Mouse (Mus musculus): ENCODE data around the gene Hist1h2ap. TPM values are rescaled to one million over a fixed set of nuclear protein-coding genes. Genes with fewer than 3 reads are reported as not detected.
"Not testable (repeated sequence)": the region's sequence is repeated elsewhere in the genome, so short reads cannot be mapped to it uniquely, and the experiment has no call there.

Gene Hist1h2ap
- polyA plus RNA-seq, 1 experiment from 2014 or later: 1,189 TPM

DNA sequence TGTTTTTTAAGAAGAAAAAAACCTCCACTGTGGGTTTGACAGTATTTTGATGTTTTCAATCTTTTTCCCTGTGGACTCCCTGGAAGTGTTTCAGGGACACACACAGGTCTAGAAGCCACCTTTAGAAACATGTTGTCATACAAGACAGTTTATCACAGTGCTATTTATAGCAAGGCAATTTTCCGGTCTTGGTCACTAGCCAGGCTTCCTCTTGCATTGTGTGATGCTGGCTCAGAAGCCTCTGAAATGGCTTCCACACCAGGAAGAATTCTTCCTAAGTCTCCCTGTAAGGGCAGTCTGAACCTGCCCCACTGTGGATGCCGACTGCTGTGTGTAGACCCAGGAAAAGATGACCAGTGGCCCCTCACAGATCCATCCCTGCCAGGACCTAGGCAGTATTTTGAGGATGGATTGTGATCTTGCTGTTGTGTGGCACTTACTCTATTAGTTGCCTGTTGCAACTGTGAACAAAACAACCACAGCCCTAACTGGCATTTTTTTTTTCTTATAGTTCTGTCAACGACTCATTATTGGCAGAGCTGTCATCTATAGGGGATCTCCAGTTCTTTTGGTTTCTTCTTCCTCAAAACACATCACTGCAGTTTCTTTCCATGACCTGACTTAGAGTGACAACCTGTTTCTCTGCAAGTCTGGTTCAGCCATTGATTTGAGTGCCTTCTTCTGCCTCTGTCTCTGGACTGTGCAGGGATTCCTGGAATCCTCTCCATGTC is 19.1 kb upstream of the Hist1h2ap start:
- no peak for ATAC-seq
- H3K4me3 ChIP-seq (replicated peaks; ENCODE audit: low read length): no peak overlapping the region
- no peak overlapping the region for H3K9ac ChIP-seq (replicated peaks; ENCODE audit: low read depth, low read length)
- WGBS: 64% methylated on average over 3 of the region's 3 CpGs
- no peaks in the 10 kb centered on the region for H3K9me3 ChIP-seq (ENCODE audit: control insufficient read depth, low read length)
- no peaks in the 10 kb centered on the region for H3K36me3 ChIP-seq (ENCODE audit: control insufficient read depth, insufficient read depth)
- no peak overlapping the region for H3K27ac ChIP-seq (ENCODE audit: low read length)
- H3K4me1 ChIP-seq (replicated peaks; ENCODE audit: control insufficient read depth, insufficient read depth, low read length): no peaks in the 10 kb centered on the region; the same call in 1 of the 2 replicates
- no peaks in the 10 kb centered on the region for H3K27me3 ChIP-seq (replicated peaks; ENCODE audit: control insufficient read depth, insufficient read depth, low read length)
- no peak overlapping the region for H3K4me2 ChIP-seq (ENCODE audit: low read length)

DNA sequence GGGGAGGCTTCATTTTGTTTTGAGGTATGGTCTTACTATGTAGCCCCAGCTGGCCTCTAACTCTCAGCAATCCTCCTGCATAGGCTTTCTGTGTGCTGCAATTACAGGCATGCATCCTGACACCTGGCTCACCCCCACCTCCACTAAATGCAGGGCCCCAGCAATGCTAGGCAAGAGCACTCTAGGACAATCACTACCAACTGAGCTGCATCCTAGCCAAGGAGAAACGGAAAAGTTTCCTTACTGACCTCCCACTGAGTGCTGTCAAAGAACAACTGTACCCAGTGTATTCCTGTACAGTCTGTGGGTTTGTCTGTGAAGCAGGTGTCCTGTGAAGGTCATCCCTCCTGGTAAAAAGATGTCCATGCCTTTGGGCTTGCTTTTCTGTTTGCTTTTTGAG is 17.4 kb upstream of the Hist1h2ap start:
- 34% methylated on average over 1 of the region's 1 CpGs for WGBS
- H3K27ac ChIP-seq (ENCODE audit: low read length); H3K27me3 ChIP-seq (replicated peaks; ENCODE audit: control insufficient read depth, insufficient read depth, low read length); H3K36me3 ChIP-seq (ENCODE audit: control insufficient read depth, insufficient read depth); H3K4me3 ChIP-seq (replicated peaks; ENCODE audit: low read length); ATAC-seq; H3K4me1 ChIP-seq (replicated peaks; ENCODE audit: control insufficient read depth, insufficient read depth, low read length); H3K9me3 ChIP-seq (ENCODE audit: control insufficient read depth, low read length); H3K4me2 ChIP-seq (ENCODE audit: low read length); H3K9ac ChIP-seq (replicated peaks; ENCODE audit: low read depth, low read length): not testable (repeated sequence)

DNA sequence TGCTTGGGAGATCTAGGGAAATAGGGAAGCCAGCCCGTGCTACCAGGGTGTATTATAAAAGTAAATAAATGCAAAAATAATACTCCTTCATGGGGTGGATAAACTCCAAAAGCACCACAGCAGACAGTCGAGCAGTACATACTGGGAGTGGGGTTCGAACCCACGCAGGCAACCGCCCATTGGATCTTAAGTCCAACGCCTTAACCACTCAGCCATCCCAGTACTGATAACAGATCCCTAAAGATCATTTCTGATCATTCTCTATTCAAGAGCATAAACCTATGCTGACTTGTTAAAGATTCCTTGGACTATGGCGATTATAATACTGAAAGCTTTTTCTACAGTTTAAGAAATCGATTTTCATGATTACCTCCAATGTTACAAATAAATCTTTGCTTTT is 14.6 kb upstream of the Hist1h2ap start:
- Histone ChIP-seq H3K4me1 (replicated peaks; ENCODE audit: control insufficient read depth, insufficient read depth, low read length) (no peaks in the 10 kb centered on the region), H3K9me3 (ENCODE audit: control insufficient read depth, low read length) (no peaks in the 10 kb centered on the region), H3K36me3 (ENCODE audit: control insufficient read depth, insufficient read depth) (no peaks in the 10 kb centered on the region), H3K27ac (ENCODE audit: low read length) (no peak overlapping the region), H3K27me3 (replicated peaks; ENCODE audit: control insufficient read depth, insufficient read depth, low read length) (no peaks in the 10 kb centered on the region), H3K4me3 (replicated peaks; ENCODE audit: low read length) (no peak overlapping the region), H3K9ac (replicated peaks; ENCODE audit: low read depth, low read length) (no peak overlapping the region), H3K4me2 (ENCODE audit: low read length) (no peak overlapping the region)
- WGBS: 16% methylated on average over 8 of the region's 8 CpGs
- no peak for ATAC-seq

DNA sequence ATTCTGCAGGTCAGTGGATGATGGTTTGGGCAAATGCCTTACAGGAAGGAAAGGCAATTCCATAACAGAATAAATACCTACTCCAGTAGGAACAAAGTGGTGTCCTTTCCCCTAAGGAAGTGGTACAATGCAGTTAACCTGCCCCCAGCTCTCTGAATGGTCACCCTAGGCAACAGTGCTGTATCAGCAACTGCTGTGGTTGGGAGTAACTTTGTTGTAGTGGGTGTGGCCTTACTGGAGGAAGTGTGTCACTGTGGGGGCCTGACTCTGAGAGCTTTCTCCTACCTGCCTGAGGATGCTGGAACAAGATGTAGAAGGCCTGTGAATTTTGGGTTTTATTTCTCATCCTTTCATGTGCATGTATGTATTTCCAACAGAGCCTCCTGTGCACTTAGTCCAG is 13.0 kb upstream of the Hist1h2ap start:
- H3K36me3 ChIP-seq (ENCODE audit: control insufficient read depth, insufficient read depth); H3K4me3 ChIP-seq (replicated peaks; ENCODE audit: low read length); ATAC-seq; H3K9me3 ChIP-seq (ENCODE audit: control insufficient read depth, low read length); H3K9ac ChIP-seq (replicated peaks; ENCODE audit: low read depth, low read length); H3K4me1 ChIP-seq (replicated peaks; ENCODE audit: control insufficient read depth, insufficient read depth, low read length); H3K27ac ChIP-seq (ENCODE audit: low read length); H3K27me3 ChIP-seq (replicated peaks; ENCODE audit: control insufficient read depth, insufficient read depth, low read length); H3K4me2 ChIP-seq (ENCODE audit: low read length): not testable (repeated sequence)

DNA sequence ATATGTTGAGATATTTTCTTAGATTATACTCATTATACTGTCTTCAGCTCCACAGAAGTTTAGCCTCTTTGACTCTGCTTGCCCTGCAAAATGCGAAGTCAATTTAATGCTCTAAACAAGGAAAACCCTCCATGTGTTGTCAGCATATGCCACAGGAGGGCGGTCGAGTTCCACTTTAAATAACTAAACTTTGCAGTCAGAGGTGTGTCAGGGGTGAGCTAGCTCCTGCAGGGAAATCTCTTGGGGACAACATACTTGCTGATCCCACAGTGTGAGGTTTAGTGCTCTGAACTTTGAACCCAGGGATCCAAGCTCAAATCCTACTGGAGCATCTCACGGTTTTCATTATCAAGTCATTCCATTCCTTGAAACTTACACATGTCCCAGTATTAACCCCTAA is 7.2 kb upstream of the Hist1h2ap start:
- peak; percentile 76 for ATAC-seq
- H3K27ac ChIP-seq (ENCODE audit: low read length); H3K9me3 ChIP-seq (ENCODE audit: control insufficient read depth, low read length); H3K27me3 ChIP-seq (replicated peaks; ENCODE audit: control insufficient read depth, insufficient read depth, low read length); H3K4me3 ChIP-seq (replicated peaks; ENCODE audit: low read length); H3K4me2 ChIP-seq (ENCODE audit: low read length); H3K4me1 ChIP-seq (replicated peaks; ENCODE audit: control insufficient read depth, insufficient read depth, low read length); H3K9ac ChIP-seq (replicated peaks; ENCODE audit: low read depth, low read length); H3K36me3 ChIP-seq (ENCODE audit: control insufficient read depth, insufficient read depth): not testable (repeated sequence)
- no CpG with 5 or more reads among the region's 4 CpGs for WGBS

DNA sequence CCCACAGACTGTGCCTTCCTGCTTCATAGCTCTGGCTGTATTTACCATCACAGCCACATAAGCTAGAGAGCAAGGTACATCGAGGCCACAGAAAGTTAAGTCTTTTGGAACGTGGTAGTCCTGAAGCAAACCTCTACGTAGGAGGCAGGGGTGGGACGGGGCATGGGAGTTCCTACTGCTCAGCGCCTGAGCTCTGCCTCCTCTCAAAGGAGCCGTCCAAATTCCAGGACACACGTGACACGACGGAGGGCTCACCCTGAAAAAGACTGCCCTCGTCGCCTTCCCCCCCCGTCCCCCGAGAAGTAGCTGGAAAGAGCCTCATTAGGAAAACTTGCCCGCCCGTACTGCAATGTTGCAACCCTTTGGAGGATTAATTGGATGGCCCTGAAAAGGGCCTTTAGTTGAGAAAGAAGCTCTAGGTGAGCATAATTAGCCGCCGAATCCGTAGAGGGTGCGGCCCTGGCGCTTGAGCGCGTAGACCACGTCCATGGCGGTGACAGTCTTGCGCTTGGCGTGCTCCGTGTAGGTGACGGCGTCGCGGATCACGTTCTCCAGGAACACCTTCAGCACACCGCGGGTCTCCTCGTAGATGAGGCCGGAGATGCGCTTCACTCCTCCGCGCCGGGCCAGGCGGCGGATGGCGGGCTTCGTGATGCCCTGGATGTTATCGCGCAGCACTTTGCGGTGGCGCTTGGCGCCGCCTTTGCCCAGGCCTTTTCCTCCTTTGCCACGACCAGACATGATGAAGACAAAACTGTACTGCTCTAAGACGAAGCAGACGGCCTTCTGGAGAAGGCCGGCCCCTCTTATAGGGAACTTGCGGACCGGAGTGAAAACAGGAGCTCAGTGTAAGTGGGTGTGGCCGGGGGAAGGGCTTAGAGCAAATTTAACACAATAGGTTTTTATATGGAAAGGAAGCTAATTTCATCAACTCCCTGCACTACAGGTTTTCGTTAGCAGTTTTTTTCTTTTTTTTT is 1.6 kb downstream of the Hist1h2ap start, which contains the start of gene Hist1h4n:
Gene Hist1h4n, minus strand, starts transcription at position 779 of the 977 bp plus-strand sequence.
- Histone ChIP-seq H3K4me2 (ENCODE audit: low read length) (peak within 1 kb of the TSS; percentile 39), H3K4me3 (replicated peaks; ENCODE audit: low read length) (peak within 1 kb of the TSS; percentile 22; the same call in 1 of the 2 replicates)
- H3K4me1 ChIP-seq (replicated peaks; ENCODE audit: control insufficient read depth, insufficient read depth, low read length); H3K27ac ChIP-seq (ENCODE audit: low read length); H3K36me3 ChIP-seq (ENCODE audit: control insufficient read depth, insufficient read depth); H3K9me3 ChIP-seq (ENCODE audit: control insufficient read depth, low read length); H3K27me3 ChIP-seq (replicated peaks; ENCODE audit: control insufficient read depth, insufficient read depth, low read length); H3K9ac ChIP-seq (replicated peaks; ENCODE audit: low read depth, low read length): not testable (repeated sequence)
- WGBS: under 1% methylated on average over 18 of the region's 58 CpGs
- ATAC-seq: peak; percentile 80

DNA sequence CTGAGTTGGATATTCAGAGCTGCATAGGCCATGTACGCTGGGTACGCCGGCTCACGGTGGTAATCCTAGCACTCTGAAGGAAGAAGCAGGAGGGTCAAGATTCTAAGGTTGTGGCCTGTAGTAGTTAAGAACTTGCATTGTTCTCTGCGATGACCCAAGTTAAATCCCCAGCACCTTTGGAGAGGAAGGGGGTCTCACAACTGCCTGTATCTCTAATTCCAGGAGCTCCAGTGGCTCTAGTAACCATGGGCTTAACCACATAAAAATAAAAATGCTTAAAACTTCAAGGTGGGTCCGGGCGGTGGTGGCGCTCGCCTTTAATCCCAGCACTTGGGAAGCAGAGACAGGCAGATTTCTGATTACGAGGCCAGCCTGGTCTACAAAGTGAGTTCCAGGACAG is 3.0 kb downstream of the Hist1h2ap start:
- H3K27ac ChIP-seq (ENCODE audit: low read length): no peak overlapping the region
- no peaks in the 10 kb centered on the region for H3K4me1 ChIP-seq (replicated peaks; ENCODE audit: control insufficient read depth, insufficient read depth, low read length)
- no peak overlapping the region for H3K4me3 ChIP-seq (replicated peaks; ENCODE audit: low read length)
- no peaks in the 10 kb centered on the region for H3K36me3 ChIP-seq (ENCODE audit: control insufficient read depth, insufficient read depth)
- H3K9ac ChIP-seq (replicated peaks; ENCODE audit: low read depth, low read length): no peak overlapping the region
- H3K9me3 ChIP-seq (ENCODE audit: control insufficient read depth, low read length): no peaks in the 10 kb centered on the region
- no peaks in the 10 kb centered on the region for H3K27me3 ChIP-seq (replicated peaks; ENCODE audit: control insufficient read depth, insufficient read depth, low read length)
- WGBS: 94% methylated on average over 10 of the region's 10 CpGs
- H3K4me2 ChIP-seq (ENCODE audit: low read length): no peak overlapping the region
- ATAC-seq: no peak

DNA sequence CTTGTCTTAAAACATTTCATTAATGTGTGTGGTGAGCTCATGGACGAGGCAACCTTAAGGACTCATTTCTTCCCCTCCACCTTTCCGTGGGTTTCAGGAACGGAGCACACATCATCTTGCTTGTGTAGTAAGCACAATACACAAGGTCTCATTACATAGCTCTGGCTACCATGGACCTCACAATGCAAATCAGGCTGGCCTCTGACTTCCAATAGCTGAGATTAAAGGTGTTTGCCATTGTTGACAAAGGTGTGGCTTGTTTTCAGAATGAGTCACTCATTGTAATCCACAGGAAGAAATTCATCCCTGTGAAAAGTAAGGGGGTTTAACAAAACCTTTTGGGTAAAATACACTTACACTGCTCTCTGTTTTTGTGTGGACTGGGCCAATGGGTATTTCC is 4.8 kb downstream of the Hist1h2ap start:
- WGBS: 85% methylated on average over 3 of the region's 3 CpGs
- ATAC-seq: no peak
- Histone ChIP-seq H3K4me1 (replicated peaks; ENCODE audit: control insufficient read depth, insufficient read depth, low read length) (no peaks in the 10 kb centered on the region), H3K9ac (replicated peaks; ENCODE audit: low read depth, low read length) (no peak overlapping the region), H3K36me3 (ENCODE audit: control insufficient read depth, insufficient read depth) (no peaks in the 10 kb centered on the region), H3K27me3 (replicated peaks; ENCODE audit: control insufficient read depth, insufficient read depth, low read length) (no peaks in the 10 kb centered on the region), H3K27ac (ENCODE audit: low read length) (no peak overlapping the region), H3K9me3 (ENCODE audit: control insufficient read depth, low read length) (no peaks in the 10 kb centered on the region), H3K4me2 (ENCODE audit: low read length) (no peak overlapping the region), H3K4me3 (replicated peaks; ENCODE audit: low read length) (no peak overlapping the region)

DNA sequence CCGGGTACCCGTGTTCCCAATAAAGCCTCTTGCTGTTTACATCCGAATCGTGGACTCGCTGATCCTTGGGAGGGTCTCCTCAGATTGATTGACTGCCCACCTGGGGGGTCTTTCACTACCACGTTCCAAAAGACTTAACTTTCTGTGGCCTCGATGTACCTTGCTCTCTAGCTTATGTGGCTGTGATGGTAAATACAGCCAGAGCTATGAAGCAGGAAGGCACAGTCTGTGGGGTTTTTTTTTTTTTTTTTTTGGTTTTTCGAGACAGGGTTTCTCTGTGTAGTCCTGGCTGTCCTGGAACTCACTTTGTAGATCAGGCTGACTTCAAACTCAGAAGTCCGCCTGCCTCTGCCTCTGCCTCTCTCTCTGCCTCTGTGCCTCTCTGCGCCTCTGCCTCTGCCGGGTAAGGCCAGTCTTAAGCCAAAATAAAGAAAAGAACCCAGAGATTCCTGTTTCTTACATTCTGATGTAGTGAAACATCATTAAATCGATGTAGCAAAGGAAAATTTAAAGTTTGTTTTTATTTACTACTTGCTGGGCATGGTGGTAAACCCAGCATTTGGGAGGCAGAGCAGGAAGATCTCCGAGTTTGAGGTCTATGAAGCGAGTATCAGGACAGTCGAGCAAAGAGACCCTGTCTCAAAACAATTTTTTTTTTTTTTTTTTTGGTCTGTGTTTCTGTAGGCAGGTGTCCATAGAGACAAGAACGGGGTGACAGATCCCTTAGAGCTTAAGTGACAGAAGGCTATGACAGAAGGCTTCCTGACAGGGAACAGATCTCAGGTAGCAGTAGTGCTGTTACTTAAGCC is 13.0 kb downstream of the Hist1h2ap start:
- not testable (repeated sequence) for H3K36me3 ChIP-seq (ENCODE audit: control insufficient read depth, insufficient read depth); H3K4me1 ChIP-seq (replicated peaks; ENCODE audit: control insufficient read depth, insufficient read depth, low read length); ATAC-seq; H3K9ac ChIP-seq (replicated peaks; ENCODE audit: low read depth, low read length); H3K9me3 ChIP-seq (ENCODE audit: control insufficient read depth, low read length); H3K27me3 ChIP-seq (replicated peaks; ENCODE audit: control insufficient read depth, insufficient read depth, low read length); H3K4me3 ChIP-seq (replicated peaks; ENCODE audit: low read length); H3K4me2 ChIP-seq (ENCODE audit: low read length); H3K27ac ChIP-seq (ENCODE audit: low read length)
- 54% methylated on average over 7 of the region's 16 CpGs for WGBS

Measured in forebrain, embryonic 16.5 days (tissue).